Mouse (Mus musculus) T-cell, adult 2 months (primary cell): Measurements from ENCODE around the gene Atp2b4.

Experiments used
- DNase-seq: peaks from one replicate; pipeline ENCODE4 v3.0.0; 2022; ENCODE audit warnings: low spot score

Gene Atp2b4

DNA sequence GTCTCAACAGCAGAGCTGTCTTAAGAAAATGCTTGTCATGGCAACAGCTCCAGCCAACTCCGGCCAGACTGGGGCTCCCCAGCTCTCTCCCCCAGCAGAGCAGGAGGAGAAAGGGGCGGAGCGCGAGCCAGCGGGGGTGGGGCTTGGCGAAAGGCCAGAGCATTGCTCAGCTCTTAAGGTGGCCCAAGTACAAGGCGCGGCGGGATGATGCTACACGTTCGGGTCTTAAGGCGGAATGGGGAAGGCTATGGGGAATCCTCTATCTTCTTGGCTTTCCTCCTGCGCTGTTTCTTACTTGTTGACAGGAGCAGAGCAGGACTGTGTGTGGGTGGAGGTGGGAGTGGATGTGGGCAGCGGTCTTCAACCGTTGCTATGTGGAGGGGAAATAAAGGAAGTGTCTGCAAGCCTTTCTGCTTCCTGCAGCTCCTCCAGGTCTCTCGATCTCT, at the start of gene Atp2b4:
Atp2b4 (minus strand) TSS at position 94 of the 446 bp plus-strand sequence.
- peak; percentile 82 for DNase-seq

DNA sequence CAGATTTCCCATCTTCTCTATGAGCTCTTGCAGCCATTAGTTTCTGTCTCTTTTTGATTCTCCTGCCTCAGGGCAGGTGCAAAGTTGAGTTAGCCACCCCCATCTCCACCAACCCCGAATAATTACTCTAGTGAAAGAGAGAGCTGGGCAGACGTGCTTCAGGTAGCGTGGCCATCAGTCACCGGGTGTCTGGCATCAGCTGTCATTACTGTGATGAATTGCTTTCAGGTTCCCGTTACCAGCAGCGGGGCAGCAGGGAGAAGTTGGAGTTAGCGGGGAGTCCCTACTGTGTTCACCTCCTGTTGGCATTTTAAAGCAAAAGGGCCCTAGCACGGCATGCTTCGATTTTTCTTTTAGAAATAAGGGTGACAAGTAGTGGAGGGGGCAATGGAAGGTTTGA, 43.9 kb upstream of the Atp2b4 start:
- DNase-seq = no peak

- DNase-seq = no peak
These were observed 43.1 kb upstream of the Atp2b4 start for GRCm38 (mm10) chr1:133843900-133844299.

- DNase-seq = no peak
These were observed 42.5 kb upstream of the Atp2b4 start for GRCm38 (mm10) chr1:133843370-133843769.

GRCm38 (mm10) chr1:133842074-133842725, 41.4 kb upstream of the Atp2b4 start:
- DNase-seq = peak; percentile 66

- peak; percentile 16 for DNase-seq
These were observed 40.5 kb upstream of the Atp2b4 start for GRCm38 (mm10) chr1:133841171-133841926.

DNA sequence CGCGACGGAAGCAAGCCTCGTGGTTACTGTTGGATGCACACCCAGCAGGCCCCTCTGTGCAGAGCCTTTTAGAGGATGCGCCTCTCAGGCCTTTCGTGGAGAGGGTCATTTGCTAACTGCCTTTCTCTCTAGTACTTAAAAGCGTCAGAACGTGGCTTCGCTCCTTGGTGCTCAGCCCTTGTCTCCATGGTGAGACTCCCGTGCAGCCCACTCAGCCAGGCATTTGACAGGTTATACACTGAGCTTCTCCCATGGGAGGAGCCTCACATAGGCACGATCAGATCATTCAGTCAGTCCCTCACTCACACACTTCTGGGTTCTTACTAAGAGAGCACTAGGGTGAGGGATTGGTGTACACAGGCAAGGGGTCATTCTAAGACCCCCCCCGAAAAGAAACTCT, 39.7 kb upstream of the Atp2b4 start:
- DNase-seq = no peak

DNA sequence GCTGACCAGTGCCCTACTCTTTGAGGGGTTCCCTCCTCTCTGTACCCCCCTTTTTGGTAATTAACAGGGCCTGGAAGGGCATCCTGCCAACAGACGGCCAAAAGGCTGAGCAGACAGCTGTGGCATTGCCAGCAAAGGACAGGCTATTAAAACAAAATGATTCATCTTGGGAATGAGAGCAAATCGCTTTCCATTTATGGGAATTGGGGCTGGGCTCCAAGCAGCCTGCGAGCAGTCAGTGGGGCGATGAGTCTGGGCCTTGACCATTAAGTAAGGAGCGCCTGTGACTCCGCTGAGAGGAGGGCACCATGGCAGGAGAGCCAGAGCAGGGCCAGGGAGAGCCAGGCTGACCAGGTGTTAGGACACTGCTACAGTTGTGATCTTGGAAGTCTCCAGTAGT, 33.5 kb upstream of the Atp2b4 start:
- DNase-seq = no peak

- no peak for DNase-seq
These were observed 31.9 kb upstream of the Atp2b4 start for GRCm38 (mm10) chr1:133832781-133833180.

DNA sequence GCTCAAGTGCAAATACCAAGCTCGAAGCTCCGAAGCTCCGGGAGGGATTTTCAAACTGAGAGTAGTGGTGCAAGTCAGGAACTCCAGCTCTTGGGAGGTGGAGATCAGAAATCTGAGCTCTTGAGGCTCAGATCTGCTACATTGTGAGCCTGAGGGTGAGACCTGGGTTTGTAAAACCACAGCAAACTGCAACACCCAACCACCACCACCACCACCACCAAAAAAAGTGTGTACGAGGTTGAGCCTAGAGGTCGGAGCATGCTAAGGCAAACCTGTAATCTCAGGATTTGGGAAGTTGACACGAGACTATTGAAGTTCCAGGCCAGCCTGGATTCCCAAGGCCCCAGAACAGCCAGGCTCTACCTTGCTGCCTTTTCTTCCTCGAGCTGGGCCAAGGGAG, 25.4 kb upstream of the Atp2b4 start:
- no peak for DNase-seq

DNA sequence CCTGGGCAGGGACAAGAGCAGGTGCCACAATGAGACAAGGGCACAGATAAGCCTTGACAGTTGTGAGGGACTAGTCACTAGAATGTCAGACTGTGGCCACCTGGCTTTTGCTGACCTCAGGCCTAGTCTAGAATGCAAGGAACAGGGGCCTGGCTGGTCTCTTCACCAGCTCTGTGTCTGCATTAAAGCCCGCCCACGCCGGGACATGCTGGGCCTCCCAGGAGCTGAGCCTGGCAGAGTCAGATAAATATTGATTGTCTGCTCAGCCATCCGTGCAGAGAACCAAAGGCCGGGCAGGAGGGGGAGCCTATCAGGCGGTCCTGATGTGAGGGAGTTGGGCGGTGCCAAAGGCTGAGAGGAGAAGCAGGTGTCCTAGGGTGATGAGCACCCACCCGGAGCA, 24.7 kb upstream of the Atp2b4 start:
- DNase-seq = no peak

DNA sequence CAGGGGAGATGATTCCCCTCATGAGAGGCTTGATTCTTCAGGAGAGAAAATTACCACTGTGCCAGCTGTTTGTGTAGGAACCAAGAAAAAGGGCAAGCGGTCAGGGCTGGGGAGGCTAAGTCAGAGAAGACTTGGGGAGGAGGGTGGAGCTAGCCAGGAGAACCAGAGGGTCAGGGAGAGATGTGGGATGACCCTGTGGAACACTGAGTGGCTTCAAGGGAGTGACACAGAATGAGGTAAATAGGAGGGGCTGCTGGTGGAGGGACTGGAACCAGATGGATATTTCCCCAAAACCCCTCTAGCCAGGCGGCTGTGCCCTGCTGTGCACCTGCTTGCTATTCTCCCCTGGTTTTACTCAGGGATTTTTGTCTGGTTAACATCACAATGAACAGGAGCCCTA, 24.3 kb upstream of the Atp2b4 start:
- no peak for DNase-seq

DNA sequence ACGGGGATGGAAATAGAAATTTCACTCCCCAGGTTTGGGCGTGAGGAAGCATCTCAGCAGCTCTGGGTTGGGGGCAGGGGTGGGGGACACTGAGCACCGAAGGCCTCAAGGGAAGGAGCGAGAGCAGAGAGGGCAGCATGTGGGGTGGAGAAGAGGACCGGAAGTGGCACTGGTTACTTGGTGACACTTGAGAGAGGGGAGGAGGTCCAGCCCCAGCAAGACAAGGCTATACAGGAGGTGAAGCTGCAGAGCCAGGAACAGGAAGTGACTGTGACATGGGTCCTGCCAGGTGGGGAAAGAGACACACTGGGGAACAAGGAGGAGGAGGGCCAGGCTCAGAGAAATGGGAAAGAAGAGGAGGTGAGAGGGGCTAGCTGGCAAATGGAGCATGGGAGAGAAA, 20.3 kb upstream of the Atp2b4 start:
- DNase-seq = peak; percentile 39

DNA sequence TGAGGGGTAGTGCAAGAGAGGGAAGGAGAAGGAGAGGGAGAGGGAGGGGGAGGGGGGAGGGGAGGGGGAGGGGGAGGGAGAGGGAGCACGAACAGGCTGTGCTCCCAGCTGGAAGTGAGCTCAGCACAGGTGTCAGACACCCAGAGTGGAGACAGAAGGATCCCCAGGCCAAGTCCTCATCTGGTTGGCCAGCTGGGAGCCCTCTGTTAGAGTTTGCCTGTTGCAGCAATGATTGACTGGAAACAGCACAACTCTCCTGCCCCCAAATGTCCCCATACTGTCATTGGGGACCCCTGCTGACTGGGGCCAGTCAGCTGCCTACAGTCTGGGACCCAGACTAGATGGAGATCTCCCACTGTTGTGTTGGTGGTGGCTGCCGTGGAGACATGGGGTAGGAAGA, 19.3 kb upstream of the Atp2b4 start:
- DNase-seq = no peak

DNA sequence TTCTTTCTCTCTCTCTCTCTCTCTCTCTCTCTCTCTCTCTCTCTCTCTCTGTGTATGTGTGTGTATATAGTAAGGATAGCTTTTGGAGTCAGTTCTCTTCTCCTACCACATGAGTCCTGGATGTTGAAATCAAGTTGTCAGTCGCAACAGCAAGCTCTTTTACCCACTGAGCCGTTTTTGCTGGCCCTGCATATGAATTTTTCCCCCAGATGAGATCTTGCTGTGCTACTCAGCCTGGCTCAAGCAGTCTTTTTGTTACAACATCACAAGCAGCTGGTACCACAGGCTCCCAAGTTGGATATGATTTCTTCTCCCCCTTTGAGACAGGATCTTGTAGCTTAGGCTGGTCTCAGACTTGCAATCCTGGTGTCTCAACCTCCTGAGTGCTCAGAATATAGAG, 17.7 kb upstream of the Atp2b4 start:
- no peak for DNase-seq

DNA sequence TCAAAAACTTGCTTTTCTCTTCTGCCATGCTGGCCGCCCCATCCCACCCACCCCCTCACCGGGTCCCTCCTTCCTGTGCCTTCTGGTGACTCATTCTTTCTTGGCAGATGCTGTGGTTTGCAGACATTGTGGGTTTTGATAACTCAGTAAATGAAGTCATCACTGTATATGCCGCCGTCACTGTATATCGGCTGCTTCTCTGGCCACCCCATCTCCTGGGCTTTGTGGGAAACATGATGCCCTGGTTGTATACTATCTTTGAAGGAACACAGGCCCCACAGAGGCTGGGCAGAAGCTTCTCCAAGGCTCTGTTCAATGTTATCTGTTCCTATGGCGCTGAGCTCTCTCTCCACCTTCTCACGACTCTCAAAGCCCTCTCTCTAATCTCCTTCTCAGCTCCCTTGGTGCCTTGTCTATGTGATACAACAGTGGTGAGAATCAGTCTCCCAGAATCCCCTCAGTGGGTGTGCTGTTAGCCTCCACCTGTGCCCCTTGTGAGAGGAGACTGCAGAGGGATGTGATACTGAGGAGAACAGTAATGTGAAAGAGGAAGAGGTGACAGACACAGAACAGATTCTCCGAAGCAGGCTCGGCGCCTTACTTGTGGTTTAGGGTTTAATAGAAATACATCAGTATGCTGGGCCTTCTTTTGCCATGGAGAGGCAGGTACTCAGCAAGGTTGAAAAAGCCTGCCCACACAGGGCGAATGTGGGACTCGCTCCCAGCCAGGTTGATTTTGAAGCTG, 15.1 kb upstream of the Atp2b4 start:
- DNase-seq = peak; percentile 63

- no peak for DNase-seq
These were observed 8.5 kb upstream of the Atp2b4 start for GRCm38 (mm10) chr1:133809376-133809775.

DNA sequence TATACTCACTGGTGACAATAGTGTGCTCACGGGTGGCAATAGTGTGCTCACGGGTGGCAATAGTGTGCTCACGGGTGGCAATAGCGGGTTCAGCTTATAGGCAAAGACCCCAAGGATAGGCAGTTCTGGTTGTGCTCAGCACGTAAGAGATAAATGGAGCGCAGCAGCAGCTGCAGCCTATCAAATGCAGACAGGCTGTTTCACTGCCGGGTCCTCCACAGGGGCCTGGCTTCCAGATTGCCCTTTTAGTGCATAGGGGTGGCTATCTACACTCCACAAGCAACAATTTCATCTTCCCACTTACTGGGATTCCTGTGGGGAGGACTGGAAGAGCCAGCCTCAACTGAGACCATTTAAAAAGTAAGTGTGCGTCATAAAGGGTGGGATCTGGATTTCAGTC, 7.2 kb upstream of the Atp2b4 start:
- no peak for DNase-seq

GRCm38 (mm10) chr1:133801743-133802142, 902 bp upstream of the Atp2b4 start:
- DNase-seq = no peak

- DNase-seq = no peak
These were observed 329 bp downstream of the Atp2b4 start for GRCm38 (mm10) chr1:133800512-133800911.

DNA sequence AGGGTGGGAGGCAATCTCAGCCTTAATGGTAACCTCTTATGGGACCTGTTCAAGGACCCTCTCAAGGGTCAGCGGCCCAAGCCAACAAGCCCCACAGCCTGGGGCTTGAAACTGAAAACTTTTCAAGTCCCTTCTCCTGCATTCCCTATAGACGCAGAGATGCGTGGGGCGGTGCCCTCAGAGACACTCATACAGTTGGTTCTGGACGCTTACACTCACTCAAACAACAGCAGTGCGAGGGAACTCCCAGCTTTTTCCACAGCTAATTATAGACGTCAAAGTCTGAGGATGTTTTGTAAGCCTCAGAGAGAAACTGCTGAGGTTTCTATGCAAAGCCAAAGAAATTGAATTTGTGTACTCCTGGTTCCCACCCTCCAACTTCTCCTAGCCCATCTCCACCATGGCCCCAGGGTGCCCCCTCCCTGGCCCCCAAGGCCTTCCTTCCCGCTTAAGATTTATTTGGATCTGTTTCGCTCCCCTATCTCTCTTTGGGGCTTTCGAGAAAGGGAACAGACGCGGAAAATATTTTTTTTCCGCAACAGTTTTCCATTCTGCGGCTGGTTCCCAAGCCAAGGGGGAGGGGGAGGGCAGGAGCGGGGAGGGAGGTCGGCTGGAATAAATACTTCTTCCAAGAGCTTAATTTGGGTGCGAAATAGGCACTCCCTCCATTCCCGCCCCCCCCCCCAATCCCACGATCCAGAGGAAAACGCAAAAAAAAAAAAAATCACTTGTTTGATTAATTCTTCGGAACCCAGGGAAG, 975 bp downstream of the Atp2b4 start:
- DNase-seq = no peak

DNA sequence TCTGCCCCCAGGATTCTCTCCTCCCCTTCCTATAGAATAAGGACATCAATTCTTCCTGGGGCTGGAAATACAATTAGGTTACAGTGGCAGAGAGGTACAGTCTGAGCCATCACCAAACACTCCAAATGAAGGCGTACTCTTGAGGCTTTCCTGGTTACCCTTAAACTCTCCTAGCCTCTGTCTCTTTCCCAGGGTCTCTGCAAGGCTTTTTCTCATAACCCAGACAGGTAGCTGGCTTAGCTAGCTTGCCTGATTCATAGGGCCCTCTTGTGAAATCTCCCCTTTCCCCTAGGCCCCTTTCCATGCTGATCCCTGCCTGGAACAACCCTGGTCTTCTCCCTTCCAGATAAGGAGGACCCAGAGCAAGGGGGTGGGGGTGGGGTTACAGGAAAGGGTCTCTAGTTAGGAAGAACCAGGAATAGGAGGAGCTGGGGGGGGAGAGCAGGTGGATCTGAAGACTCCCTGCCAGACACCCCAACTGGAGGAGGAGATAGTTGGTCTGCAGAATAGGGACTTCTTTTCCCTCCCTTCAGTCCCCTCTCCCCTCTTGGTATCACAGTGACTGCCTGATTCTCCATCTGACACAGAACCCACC, 1.9 kb downstream of the Atp2b4 start:
- DNase-seq = no peak
